Mouse (Mus musculus) NIH3T3 (cell line): ENCODE data around the gene Lrrc49.

Experiments
- DNase-seq: peaks from one replicate; pipeline ENCODE4 v3.0.0-alpha.2; 2012; ENCODE audit warnings: low read depth

Lrrc49 gene

GRCm38 (mm10) chr9:60674780-60675179, 13.2 kb downstream of the Lrrc49 start:
- peak; percentile 34 for DNase-seq

- DNase-seq = peak; percentile 12
Observed at GRCm38 (mm10) chr9:60672568-60672967, 15.4 kb downstream of the Lrrc49 start.

DNA sequence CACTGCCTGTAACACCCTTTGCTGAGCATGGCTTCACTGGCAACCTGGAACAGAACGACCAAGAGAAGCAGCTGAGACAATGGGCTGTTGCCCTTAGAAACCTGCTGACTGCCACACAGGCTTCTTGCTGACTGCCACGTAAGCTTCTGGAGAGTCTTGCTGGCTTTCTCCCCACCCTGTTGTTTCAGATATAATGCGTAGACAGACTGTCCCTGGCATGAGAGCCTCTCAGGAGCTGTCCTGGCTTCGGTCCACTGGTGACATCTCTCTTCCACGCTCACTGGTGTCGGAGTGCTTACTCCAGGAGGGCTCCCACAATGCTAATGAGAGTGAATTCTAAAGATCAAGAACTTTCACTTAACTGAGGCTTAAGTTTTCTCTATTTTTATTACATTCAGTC, 19.1 kb downstream of the Lrrc49 start:
- DNase-seq = no peak

GRCm38 (mm10) chr9:60665535-60665934, 22.4 kb downstream of the Lrrc49 start:
- no peak for DNase-seq

- peak; percentile 7 for DNase-seq
Observed at GRCm38 (mm10) chr9:60664866-60665265, 23.1 kb downstream of the Lrrc49 start.

GRCm38 (mm10) chr9:60664385-60664784, 23.6 kb downstream of the Lrrc49 start:
- DNase-seq = no peak

- DNase-seq = no peak
Observed at GRCm38 (mm10) chr9:60662936-60663335, 25.0 kb downstream of the Lrrc49 start.

DNA sequence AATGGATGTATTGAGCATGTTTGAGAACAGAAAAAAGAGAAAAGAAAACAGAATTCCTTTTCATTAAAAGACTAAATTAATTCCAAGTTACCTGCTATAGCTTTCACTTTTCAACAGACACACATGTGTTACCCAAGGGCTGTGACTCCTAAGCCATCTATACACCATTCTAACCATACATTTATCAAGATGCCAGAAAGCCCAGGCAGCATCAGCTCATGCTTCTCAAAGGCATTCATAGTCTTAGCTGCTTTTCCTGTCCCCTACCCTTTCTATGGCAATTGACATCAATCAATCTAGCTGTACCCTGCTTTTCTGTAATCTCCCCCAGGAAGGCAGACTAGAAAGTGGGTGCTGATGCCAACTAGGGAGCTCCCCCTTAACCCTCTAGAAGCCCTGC, 34.4 kb downstream of the Lrrc49 start:
- DNase-seq = no peak

- DNase-seq = peak; percentile 69
Observed at GRCm38 (mm10) chr9:60653137-60653536, 34.8 kb downstream of the Lrrc49 start.

- DNase-seq = no peak
Observed at GRCm38 (mm10) chr9:60650277-60650676, 37.7 kb downstream of the Lrrc49 start.

DNA sequence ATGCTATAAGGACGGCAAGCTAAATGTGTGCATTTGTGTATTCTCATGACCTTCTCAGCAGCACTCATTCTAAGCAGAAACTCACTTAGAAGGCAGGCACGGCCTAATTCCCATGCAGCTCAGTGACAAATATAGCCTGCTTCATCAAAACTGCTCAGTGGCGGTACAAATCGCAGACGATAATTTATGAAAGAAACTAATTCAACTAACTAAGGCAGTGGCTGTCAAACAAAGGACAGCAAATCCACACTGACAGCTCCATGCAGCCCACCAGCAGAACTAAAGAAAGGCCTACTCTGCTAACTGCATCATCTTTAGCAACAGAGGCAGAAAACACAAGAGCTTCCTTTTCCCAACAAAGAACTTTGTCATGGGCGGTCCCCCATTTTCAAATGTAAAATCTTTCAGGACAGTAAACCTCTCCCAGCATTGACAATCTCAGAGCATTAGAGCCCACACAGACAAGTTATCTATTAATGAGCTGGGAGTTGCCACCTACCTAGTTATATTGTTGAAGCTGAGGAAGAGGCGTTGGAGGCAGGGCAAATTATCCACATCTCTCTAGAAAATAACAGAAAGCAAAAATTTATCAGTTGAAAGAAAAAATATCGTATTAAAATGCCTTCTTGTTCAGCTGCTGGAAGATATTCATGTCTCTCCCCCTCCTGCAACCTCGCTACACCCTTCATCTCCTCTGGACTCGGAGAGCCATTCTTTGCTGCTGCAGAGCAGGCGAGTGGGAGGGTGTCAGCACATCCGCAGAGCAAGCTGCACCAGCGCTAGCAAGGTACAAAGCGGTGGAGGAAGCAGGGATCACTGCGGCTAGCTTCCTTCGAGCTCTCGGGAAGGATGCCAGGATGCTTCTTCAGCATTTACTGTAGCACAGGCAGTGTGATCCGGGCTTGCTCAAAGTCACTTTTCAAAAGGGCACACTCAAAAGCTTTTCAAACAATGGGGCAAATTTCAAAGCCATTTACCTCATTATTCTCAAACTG, 38.7 kb downstream of the Lrrc49 start:
- DNase-seq = no peak

GRCm38 (mm10) chr9:60633601-60634000, 54.4 kb downstream of the Lrrc49 start:
- no peak for DNase-seq

DNA sequence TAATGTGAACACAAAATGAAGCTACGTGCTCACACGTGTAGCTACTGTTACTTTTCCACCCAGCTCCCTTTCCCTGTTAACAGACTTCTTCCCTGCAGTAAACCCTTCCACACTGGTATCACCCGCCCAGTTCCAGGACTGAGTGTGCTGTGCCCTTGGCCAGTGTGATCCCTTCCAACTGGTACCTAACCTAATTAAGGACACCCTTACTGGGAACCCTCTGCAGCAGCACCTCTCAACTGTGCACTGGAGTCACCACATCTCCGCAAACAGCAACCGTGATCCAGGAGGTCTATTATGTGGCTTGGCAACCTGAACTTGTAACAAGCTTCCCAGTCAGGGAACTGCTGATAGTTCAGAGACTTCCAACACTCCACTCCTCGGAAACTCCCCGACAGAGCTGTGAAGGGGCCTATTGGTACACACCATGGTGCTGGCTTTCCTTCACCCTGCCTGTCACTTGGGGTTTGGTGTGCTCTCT, 61.6 kb downstream of the Lrrc49 start:
- no peak for DNase-seq

DNA sequence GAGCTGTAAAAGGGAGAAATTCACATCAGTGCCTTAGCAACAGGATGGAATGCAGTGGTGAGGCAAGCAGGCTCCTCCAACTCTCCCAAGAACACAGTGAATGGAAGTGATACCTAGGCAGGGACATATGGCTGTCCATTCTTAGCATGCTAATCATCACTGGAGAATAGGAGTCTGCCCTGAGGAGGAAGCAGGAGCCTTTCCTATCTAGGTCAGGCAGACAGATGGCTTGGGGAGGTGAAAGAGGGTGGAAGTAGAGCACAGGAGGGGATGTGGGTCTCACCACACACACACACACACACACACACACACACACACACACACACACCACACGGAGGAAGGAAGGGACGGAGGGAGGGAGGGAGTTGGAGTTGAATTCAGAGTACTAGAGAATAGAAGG, 62.1 kb downstream of the Lrrc49 start:
- no peak for DNase-seq

GRCm38 (mm10) chr9:60616946-60617345, 71.0 kb downstream of the Lrrc49 start:
- peak; percentile 64 for DNase-seq

- DNase-seq = no peak
Observed at GRCm38 (mm10) chr9:60616359-60616758, 71.6 kb downstream of the Lrrc49 start.

GRCm38 (mm10) chr9:60612260-60612659, 75.7 kb downstream of the Lrrc49 start:
- DNase-seq = no peak

GRCm38 (mm10) chr9:60610194-60610593, 77.8 kb downstream of the Lrrc49 start:
- DNase-seq = no peak

GRCm38 (mm10) chr9:60608857-60609256, 79.1 kb downstream of the Lrrc49 start:
- no peak for DNase-seq

DNA sequence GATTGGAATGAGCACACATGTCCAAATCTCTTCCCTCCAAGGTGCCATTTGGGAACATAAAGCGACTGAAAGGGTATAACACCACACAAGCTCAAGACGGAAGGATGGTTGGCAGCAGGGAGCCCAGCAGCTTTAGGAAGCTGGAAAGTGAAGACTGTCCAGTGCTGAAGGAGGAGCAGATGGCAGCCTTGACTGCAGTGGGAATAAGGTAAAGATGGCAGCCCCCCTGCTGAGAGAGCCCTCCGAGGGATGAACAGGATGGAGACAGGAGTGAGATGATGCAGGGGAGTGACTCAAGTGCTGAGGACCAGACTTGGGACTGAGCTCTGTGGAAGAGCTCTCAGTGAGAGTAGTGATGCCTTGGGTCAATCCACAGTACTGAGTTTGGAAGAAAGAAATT, 79.9 kb downstream of the Lrrc49 start:
- DNase-seq = no peak

- DNase-seq = no peak
Observed at GRCm38 (mm10) chr9:60604971-60605370, 83.0 kb downstream of the Lrrc49 start.

DNA sequence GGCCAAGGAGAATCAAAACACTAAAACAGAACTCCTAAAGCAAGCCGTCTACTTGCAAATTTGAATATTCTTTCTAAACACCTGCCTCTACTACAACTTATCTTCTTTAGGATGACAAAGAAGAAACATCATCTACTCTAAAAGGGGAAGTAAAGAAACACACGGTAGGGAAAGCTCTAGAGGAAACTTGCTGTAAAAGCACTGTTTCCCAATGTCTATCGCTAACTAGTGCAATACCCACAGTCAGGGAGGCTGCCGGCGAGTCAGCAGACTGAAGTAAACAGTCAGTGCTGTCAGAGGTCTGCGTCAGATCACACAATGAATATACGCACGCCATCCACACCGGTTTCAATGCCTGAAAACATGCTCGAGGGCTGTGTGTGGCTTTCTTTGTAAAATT, 86.0 kb downstream of the Lrrc49 start:
- DNase-seq = peak; percentile 35

DNA sequence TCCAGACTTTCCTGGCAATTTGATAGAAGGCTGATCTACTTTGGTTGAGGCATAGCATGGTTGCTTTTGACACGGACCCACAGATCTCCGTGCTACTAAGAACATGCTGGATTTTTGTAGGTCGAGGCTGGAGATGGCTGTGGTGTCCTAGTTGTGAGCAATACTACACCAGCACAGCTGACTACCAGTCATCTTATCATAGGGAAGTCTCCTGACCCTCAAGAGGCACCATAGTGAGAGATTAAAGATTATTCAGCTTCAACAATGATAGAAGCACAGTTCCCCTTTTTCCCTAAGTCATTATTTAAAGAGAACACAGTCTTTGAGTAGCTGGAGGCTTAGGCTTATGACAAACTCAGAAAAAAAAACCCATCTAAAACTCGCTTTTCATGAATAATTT, 87.7 kb downstream of the Lrrc49 start:
- no peak for DNase-seq

- peak; percentile 52 for DNase-seq
Observed at GRCm38 (mm10) chr9:60599489-60599888, 88.5 kb downstream of the Lrrc49 start.
